Mouse (Mus musculus): Measurements from ENCODE around the gene Gm5678. TPM values are rescaled to one million over a fixed set of nuclear protein-coding genes. Genes with fewer than 3 reads are reported as not detected.

Gene Gm5678
- polyA plus RNA-seq (2014; fragmentation: Illumina TruSeq; extraction: RNeasy Lipid Tissue Mini Kit (QIAGEN cat#74804); ENCODE audit: low replicate concordance) = not detected

GRCm38 (mm10) chr16:93627761-93628400 lies at the start of gene Gm5678:
Gm5678 (plus strand) TSS chr16:93628097.

GRCm38 (mm10) chr16:93603439-93604212 lies 24.3 kb upstream of the Gm5678 start, which contains the start of gene Setd4:
Setd4 (minus strand) TSS chr16:93604063.

GRCm38 (mm10) chr16:93605553-93605952 lies 22.3 kb upstream of the Gm5678 start, which contains the start of gene Cbr1:
Cbr1 (plus strand) TSS chr16:93605853.

Other genes starting within 250 kb of the Gm5678 start
- gene Setd4, start 24.0 kb upstream of the Gm5678 start, polyA plus RNA-seq (2014; fragmentation: Illumina TruSeq; extraction: RNeasy Lipid Tissue Mini Kit (QIAGEN cat#74804); ENCODE audit: low replicate concordance) = 0.30 TPM
- gene Cbr1, start 22.2 kb upstream of the Gm5678 start, polyA plus RNA-seq (2014; fragmentation: Illumina TruSeq; extraction: RNeasy Lipid Tissue Mini Kit (QIAGEN cat#74804); ENCODE audit: low replicate concordance) = 63.2 TPM
- 1.3 TPM for gene Cbr3, start 55.1 kb downstream of the Gm5678 start, polyA plus RNA-seq (2014; fragmentation: Illumina TruSeq; extraction: RNeasy Lipid Tissue Mini Kit (QIAGEN cat#74804); ENCODE audit: low replicate concordance)
- gene Dop1b, start 83.8 kb downstream of the Gm5678 start, polyA plus RNA-seq (2014; fragmentation: Illumina TruSeq; extraction: RNeasy Lipid Tissue Mini Kit (QIAGEN cat#74804); ENCODE audit: low replicate concordance) = 16.2 TPM
- 105 TPM for gene Morc3, start 204.0 kb downstream of the Gm5678 start, polyA plus RNA-seq (2014; fragmentation: Illumina TruSeq; extraction: RNeasy Lipid Tissue Mini Kit (QIAGEN cat#74804); ENCODE audit: low replicate concordance)